Mouse (Mus musculus): ENCODE results near the gene Spata46.

Gene Spata46

DNA sequence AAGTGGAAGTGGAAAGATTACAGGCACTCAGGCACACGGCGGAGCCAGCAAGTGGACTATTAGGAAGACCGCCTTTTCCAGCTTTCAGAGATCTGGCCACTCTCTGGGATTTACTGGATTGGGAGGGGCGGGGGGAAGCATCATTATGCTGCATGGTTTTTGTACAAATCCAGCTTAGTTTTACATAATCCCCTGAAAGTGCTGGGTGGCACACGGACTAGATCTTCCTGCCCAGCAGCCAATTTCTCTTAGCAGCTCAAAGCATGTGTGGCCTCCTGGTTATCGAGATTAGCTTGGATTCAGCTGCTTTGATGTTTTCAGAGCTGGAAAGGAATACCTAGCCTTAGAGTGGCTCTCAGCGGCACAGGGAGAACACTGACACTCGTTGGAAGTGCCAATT is 34.5 kb downstream of the Spata46 start:
- DNase-seq (ENCODE audit: low read depth, low spot score): no peak

DNA sequence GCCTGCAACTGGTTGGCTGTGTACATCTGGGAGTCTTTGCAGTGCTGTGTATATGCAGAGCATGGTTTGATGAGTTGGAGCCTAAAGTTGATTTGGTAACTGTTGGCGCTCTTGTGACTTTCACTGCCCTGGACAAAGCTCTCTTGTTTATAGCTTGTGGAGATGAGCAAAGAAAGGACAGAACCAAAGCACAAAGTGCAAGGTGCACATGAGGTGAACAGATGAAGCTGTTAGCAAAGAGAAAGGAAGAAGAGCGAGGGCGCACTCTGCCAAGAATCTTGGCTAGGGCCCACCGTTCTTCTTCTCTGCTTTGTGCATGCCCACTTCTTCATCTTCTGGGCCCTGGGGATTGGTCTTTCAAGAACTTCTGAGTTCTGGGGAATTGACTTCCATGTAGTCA is 35.3 kb downstream of the Spata46 start:
- no peak for DNase-seq (ENCODE audit: low read depth, low spot score)

DNA sequence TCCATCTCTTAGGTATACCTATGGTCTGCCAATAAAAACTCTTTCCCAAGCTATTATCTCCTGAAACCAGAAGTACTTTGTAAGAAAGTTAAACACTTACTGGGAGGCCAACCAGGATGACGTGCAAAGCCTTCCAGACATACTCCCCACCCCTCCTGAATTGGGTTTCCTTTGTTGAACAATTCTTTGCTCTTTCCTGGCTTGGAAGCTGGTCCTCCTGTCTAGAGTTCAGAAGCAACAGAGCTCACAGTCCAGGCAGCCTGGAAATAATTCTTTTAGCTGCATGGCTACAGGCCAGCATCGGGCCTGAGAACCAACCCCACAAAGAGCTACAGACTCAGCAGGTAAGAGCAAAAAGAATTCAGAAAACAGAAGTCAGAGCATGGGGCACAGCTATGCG is 37.7 kb downstream of the Spata46 start:
- no peak for DNase-seq (ENCODE audit: low read depth, low spot score)

DNA sequence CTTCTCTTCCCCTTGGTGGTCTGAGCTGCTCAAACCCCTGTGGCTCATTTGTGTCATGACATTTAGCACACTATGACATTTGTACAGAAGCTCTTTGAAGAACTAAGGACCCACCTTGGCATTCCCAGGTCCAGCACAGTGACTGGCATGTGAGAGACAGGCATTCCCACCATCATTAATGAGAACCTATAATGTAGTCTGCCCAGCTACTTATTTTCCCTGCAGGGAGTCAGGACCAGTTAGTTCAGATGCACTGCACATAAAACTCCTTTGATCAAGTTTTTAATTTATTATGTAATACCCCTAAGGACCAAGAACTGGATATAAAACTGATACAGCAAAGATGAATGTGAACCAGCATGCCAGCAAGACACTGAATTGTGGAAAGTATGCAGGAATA is 42.5 kb downstream of the Spata46 start:
- no peak for DNase-seq (ENCODE audit: low read depth, low spot score)

DNA sequence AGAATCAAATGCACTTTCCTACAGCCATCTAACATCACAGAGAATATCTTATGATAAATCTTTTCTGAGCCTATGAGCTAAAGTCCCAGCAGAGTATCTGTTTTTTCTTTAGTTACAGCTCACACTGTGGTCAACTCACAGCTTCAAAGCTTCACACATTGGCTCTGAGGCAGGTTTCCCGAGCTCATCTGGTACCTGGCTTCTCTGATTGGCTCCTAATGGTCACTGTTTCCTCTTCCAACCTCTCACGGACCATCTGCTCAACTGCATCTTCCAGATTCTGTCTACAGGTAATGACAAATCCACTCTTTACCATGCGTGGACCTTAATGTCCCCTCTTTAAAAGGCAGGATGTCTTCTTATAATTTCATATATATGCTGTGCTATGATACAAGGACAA is 44.7 kb downstream of the Spata46 start:
- DNase-seq (ENCODE audit: low read depth, low spot score): no peak

DNA sequence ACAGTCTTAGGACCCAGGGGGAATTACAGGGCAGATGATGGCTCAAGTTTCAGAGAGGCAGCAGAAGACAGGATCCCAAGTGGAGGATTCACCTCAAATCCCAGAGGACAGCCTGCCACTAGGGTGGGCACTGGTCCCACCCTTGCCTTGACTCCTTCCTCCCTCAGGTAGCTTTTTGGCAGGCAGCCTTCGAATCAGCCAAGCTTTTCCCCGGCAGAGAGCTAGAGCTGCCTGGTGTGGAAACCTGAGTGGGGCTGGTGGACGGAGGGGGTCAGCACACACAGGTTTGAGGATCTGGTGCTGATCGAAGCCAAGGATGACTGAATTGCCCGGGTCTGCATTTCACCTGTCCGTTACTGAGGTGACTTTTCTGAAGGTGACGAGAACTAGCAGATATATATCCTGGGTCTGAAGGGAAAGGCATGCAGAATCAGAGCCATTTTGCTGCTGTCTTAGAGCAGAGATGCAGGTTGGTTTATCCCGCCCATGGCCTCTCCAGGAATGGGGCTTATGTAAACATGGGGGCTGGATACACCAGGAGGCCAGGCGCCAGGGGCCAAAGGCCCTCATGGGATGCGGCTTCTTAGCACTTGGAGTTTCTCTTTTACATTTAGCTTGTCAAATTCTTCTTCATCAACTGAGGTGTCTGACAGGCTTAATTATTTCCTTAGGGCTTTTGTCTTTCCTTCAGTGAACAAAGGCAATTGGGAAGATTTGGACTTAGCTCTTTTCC is 51.7 kb downstream of the Spata46 start:
- DNase-seq (ENCODE audit: low read depth, low spot score): no peak

All from CD4-positive, CD25-positive, alpha-beta regulatory T cell, adult 2 months (primary cell).